Mouse (Mus musculus) lung, adult 2 months (tissue): Measurements from ENCODE around the gene H2afz. TPM values are rescaled to one million over a fixed set of nuclear protein-coding genes. Genes with fewer than 3 reads are reported as not detected.
A peak's percentile ranks its signal among the peaks of the same experiment; 100 is the strongest.

ENCODE experiments used
- DNase-seq: peaks from one replicate; pipeline ENCODE4 v3.0.0; 2022
- H3K4me1 ChIP-seq: fragments of 200-500 bp; 2 replicates; pipeline ENCODE4 v1.6.1; 2011; ENCODE audit warnings: low read length; ENCODE audit not compliant: control insufficient read depth, insufficient read depth
- H3K4me3 ChIP-seq: fragments of 200-500 bp; replicated peaks from 2 replicates; pipeline ENCODE3; 2011; ENCODE audit warnings: low read depth, mild to moderate bottlenecking, control low read depth, low read length; ENCODE audit errors: extremely low read depth
- CTCF ChIP-seq: fragments of 200-500 bp; IDR thresholded peaks from 2 replicates; pipeline ENCODE4 v1.5.1; 2011; ENCODE audit warnings: mild to moderate bottlenecking, low read length, control low read depth; ENCODE audit not compliant: insufficient read depth
- POLR2A ChIP-seq: fragments of 200-500 bp; IDR thresholded peaks from 2 replicates; pipeline ENCODE4 v1.6.1; 2011; ENCODE audit warnings: low read depth, mild to moderate bottlenecking, control low read depth, low read length, borderline replicate concordance; ENCODE audit errors: extremely low read depth
- WGBS: fragments of 180-500 bp; shearing (Covaris S2); methylation state at CpG from one replicate; pipeline ENCODE4 v1.1.7; 2018; 5-methylcytosine and 5-hydroxymethylcytosine counted together
- polyA plus RNA-seq: library from polyadenylated mRNA; depleted of rRNA; stranded (reverse); fragments of >200 nt; gene quantifications from 2 replicates; pipeline ENCODE4 v1.2.3, GENCODE M21; 2012

Gene H2afz
- polyA plus RNA-seq, 1 experiment = 400 TPM

- Histone ChIP-seq H3K4me1 (peaks cover 3% of the 10 kb centered on the region; the same call in 1 of the 2 replicates), H3K4me3 (no peak overlapping the region)
- WGBS = 33% methylated on average over 4 of the region's 4 CpGs
- no peak for DNase-seq
- TF ChIP-seq CTCF = no peak
- TF ChIP-seq POLR2A = no peak
These were observed 15.9 kb downstream of the H2afz start for GRCm38 (mm10) chr3:137880109-137880748.

GRCm38 (mm10) chr3:137881093-137881492, 16.8 kb downstream of the H2afz start:
- no peak for DNase-seq
- Histone ChIP-seq H3K4me1 (peaks cover 3% of the 10 kb centered on the region; the same call in 1 of the 2 replicates), H3K4me3 (no peak overlapping the region)
- no peak for TF ChIP-seq POLR2A
- TF ChIP-seq CTCF = no peak
- 93% methylated on average over 5 of the region's 5 CpGs for WGBS

GRCm38 (mm10) chr3:137887961-137888360, 23.7 kb downstream of the H2afz start:
- TF ChIP-seq CTCF = no peak
- TF ChIP-seq POLR2A = no peak
- Histone ChIP-seq H3K4me3 (no peak overlapping the region), H3K4me1 (no peaks in the 10 kb centered on the region; the same call in 1 of the 2 replicates)
- no peak for DNase-seq
- WGBS = 78% methylated on average over 7 of the region's 7 CpGs

- 77% methylated on average over 3 of the region's 3 CpGs for WGBS
- no peak for DNase-seq
- TF ChIP-seq POLR2A (no peak), CTCF (no peak)
- no peak overlapping the region for H3K4me3 ChIP-seq
- H3K4me1 ChIP-seq = no peaks in the 10 kb centered on the region; the same call in 1 of the 2 replicates
These were observed 26.8 kb downstream of the H2afz start for GRCm38 (mm10) chr3:137891089-137891488.

GRCm38 (mm10) chr3:137892118-137892517, 27.8 kb downstream of the H2afz start:
- WGBS = 91% methylated on average over 4 of the region's 4 CpGs
- no peaks in the 10 kb centered on the region; the same call in 1 of the 2 replicates for H3K4me1 ChIP-seq

GRCm38 (mm10) chr3:137893789-137894188, 29.5 kb downstream of the H2afz start:
- TF ChIP-seq POLR2A (no peak), CTCF (no peak)
- H3K4me1 ChIP-seq = no peaks in the 10 kb centered on the region; the same call in 1 of the 2 replicates
- WGBS = 84% methylated on average over 4 of the region's 4 CpGs
- no peak for DNase-seq
- no peak overlapping the region for H3K4me3 ChIP-seq

More at GRCm38 (mm10) chr3:137892118-137892517, 27.8 kb downstream of the H2afz start:
- no peak overlapping the region for H3K4me3 ChIP-seq
- TF ChIP-seq CTCF (no peak), POLR2A (no peak)
- DNase-seq = no peak

GRCm38 (mm10) chr3:137895196-137895595, 30.9 kb downstream of the H2afz start:
- peak; percentile 60 for TF ChIP-seq CTCF
- TF ChIP-seq POLR2A = no peak
- no peak for DNase-seq
- Histone ChIP-seq H3K4me1 (no peaks in the 10 kb centered on the region; the same call in 1 of the 2 replicates), H3K4me3 (no peak overlapping the region)
- WGBS = 94% methylated on average over 3 of the region's 3 CpGs

- TF ChIP-seq POLR2A = no peak
- no peak for TF ChIP-seq CTCF
- 81% methylated on average over 4 of the region's 4 CpGs for WGBS
These were observed 32.1 kb downstream of the H2afz start for GRCm38 (mm10) chr3:137896386-137896785.

GRCm38 (mm10) chr3:137896867-137897266, 32.6 kb downstream of the H2afz start:
- Histone ChIP-seq H3K4me1 (no peaks in the 10 kb centered on the region), H3K4me3 (no peak overlapping the region)
- TF ChIP-seq CTCF (no peak), POLR2A (no peak)
- no peak for DNase-seq
- 88% methylated on average over 3 of the region's 3 CpGs for WGBS

More at GRCm38 (mm10) chr3:137896386-137896785, 32.1 kb downstream of the H2afz start:
- Histone ChIP-seq H3K4me1 (no peaks in the 10 kb centered on the region), H3K4me3 (no peak overlapping the region)
- no peak for DNase-seq

GRCm38 (mm10) chr3:137897685-137898084, 33.4 kb downstream of the H2afz start:
- whole genome bisulfite sequencing = 76% methylated on average over 5 of the region's 5 CpGs
- H3K4me3 ChIP-seq = no peak overlapping the region
- TF ChIP-seq CTCF = no peak
- no peaks in the 10 kb centered on the region for H3K4me1 ChIP-seq
- no peak for DNase-seq
